Mouse (Mus musculus) erythroblast, embryonic 14.5 days (primary cell): ENCODE results near the gene Amotl1.

ENCODE experiments used
- GATA1 ChIP-seq: IDR thresholded peaks from 2 replicates; pipeline ENCODE4 v1.6.1; 2012; ENCODE audit warnings: low read length, inconsistent platforms, mixed read lengths
- TAL1 ChIP-seq: IDR thresholded peaks from 3 replicates; pipeline ENCODE4 v1.6.1; 2012; ENCODE audit warnings: low read length, inconsistent platforms, mixed read lengths

DNA sequence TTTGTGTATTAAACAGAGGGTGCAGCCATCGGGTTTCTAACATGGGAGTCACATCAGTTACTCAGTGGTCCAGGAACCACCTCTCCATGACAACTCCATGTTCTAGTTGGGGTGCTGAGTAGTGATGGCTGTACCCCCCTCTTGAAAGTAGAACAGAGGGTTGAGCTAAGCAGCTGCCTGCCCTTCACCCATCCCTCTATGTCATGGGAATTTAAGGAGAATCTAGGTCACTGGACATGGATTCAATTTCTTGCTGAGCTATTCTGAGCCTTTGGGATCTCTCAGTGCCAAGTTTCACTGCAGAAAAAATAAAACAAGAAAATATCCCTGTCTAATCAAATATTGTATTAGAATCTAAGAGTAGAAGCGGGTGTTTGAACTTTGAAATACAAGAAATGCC is 18.7 kb upstream of the Amotl1 start:
- no peak for TF ChIP-seq GATA1
- TF ChIP-seq TAL1: no peak
